Mouse (Mus musculus): ENCODE data around the gene Dusp28.

- TF ChIP-seq CTCF (IDR thresholded peaks at IDR 0.05; ENCODE audit: low read depth, low read length) (no peak), POLR2A (IDR thresholded peaks at IDR 0.05; ENCODE audit: insufficient read depth, low read length) (no peak)
Observed at GRCm38 (mm10) chr1:92909068-92909467, 2.3 kb downstream of the Dusp28 start.
